Mouse (Mus musculus) monocyte, adult 5-6 weeks (primary cell): ENCODE measurements around the gene Ang. TPM values are rescaled to one million over a fixed set of nuclear protein-coding genes. Genes with fewer than 3 reads are reported as not detected.

ENCODE experiments used
- ATAC-seq: fragments of 153-309, 156-312 bp; replicated peaks from 2 replicates; pipeline ENCODE4 v1.8.0; 2017; ENCODE audit warnings: mild to moderate bottlenecking; ENCODE audit not compliant: low TSS enrichment, insufficient number of reproducible peaks, severe bottlenecking, poor library complexity, low FRiP score
- total RNA-seq: library from RNA; stranded (forward); fragments of 200-1000, 200-491, 200-594 nt; gene quantifications from 3 replicates; pipeline ENCODE4 v1.2.3, GENCODE M21; 2017

Ang gene
- total RNA-seq, 1 experiment from 2014 or later = not detected

GRCm38 (mm10) chr14:51113476-51113875 is 22.5 kb downstream of the Ang start:
- ATAC-seq = no peak

GRCm38 (mm10) chr14:51113916-51114560 is 23.1 kb downstream of the Ang start, which contains the start of gene Eddm3b:
TSS of gene Eddm3b (plus strand) at chr14:51114426.
- no peak for ATAC-seq

- ATAC-seq = no peak
These were observed 34.7 kb downstream of the Ang start for GRCm38 (mm10) chr14:51125684-51126083.

GRCm38 (mm10) chr14:51127648-51128258 is 36.8 kb downstream of the Ang start:
- no peak for ATAC-seq

- ATAC-seq = peak; percentile 77
These were observed 38.0 kb downstream of the Ang start for GRCm38 (mm10) chr14:51128775-51129623.

- no peak for ATAC-seq
These were observed 38.6 kb downstream of the Ang start for GRCm38 (mm10) chr14:51129624-51129975.

GRCm38 (mm10) chr14:51130315-51130940 is 39.5 kb downstream of the Ang start:
- no peak for ATAC-seq

GRCm38 (mm10) chr14:51131086-51131815 is 40.3 kb downstream of the Ang start:
- no peak for ATAC-seq

GRCm38 (mm10) chr14:51132372-51132771 is 41.4 kb downstream of the Ang start:
- ATAC-seq = peak; percentile 86

- no peak; the same call in 1 of the 2 replicates for ATAC-seq
These were observed 49.4 kb downstream of the Ang start for GRCm38 (mm10) chr14:51140342-51140741.

- ATAC-seq = no peak
These were observed 51.2 kb downstream of the Ang start for GRCm38 (mm10) chr14:51142119-51142518.

- no peak for ATAC-seq
These were observed 51.6 kb downstream of the Ang start for GRCm38 (mm10) chr14:51142568-51142967.

- ATAC-seq = no peak
These were observed 52.3 kb downstream of the Ang start for GRCm38 (mm10) chr14:51143287-51143686.

- ATAC-seq = no peak
These were observed 53.0 kb downstream of the Ang start for GRCm38 (mm10) chr14:51143937-51144336.

- no peak for ATAC-seq
These were observed 53.5 kb downstream of the Ang start for GRCm38 (mm10) chr14:51144451-51144850.

GRCm38 (mm10) chr14:51145521-51145920 is 54.6 kb downstream of the Ang start:
- ATAC-seq = no peak

- no peak for ATAC-seq
These were observed 55.7 kb downstream of the Ang start, which contains the start of gene Rnase1 for GRCm38 (mm10) chr14:51146685-51147084. TSS of gene Rnase1 (minus strand) at chr14:51146785.

- ATAC-seq = no peak
These were observed 57.1 kb downstream of the Ang start for GRCm38 (mm10) chr14:51148006-51148405.

GRCm38 (mm10) chr14:51149164-51149563 is 58.2 kb downstream of the Ang start:
- no peak for ATAC-seq
